Mouse (Mus musculus) CH12.LX (cell line): Measurements from ENCODE around the gene Fasn. TPM values are rescaled to one million over a fixed set of nuclear protein-coding genes. Genes with fewer than 3 reads are reported as not detected.
A peak's percentile ranks its signal among the peaks of the same experiment; 100 is the strongest.

Experiments
- DNase-seq: peaks from one replicate; pipeline ENCODE4 v3.0.0-alpha.2; 2013; ENCODE audit errors: extremely low read depth
- H3K27ac ChIP-seq: 2 replicates; pipeline ENCODE4 v1.5.1; 2012; ENCODE audit warnings: low read depth, mild to moderate bottlenecking, control low read depth, moderate library complexity; ENCODE audit not compliant: insufficient read depth
- H3K27me3 ChIP-seq: replicated peaks from 2 replicates; pipeline ENCODE3; 2012; ENCODE audit warnings: inconsistent platforms
- H3K36me3 ChIP-seq, 2 experiments: replicated peaks in 1 of 2; 2 replicates each; pipeline versions ENCODE3 to v1.6.1; 2012; ENCODE audit warnings: inconsistent platforms in 1 of 2, low read length in 1 of 2, mild to moderate bottlenecking in 1 of 2, mixed read lengths in 1 of 2, moderate library complexity in 1 of 2; ENCODE audit not compliant: control insufficient read depth in 1 of 2, insufficient read depth in 1 of 2
- H3K4me1 ChIP-seq, 2 experiments: 2 replicates each; pipeline ENCODE4 v1.6.1; 2012; ENCODE audit warnings: inconsistent platforms in 1 of 2, moderate library complexity in 1 of 2; ENCODE audit not compliant: insufficient read depth in 2 of 2, control insufficient read depth in 1 of 2
- H3K4me2 ChIP-seq: 2 replicates; pipeline ENCODE4 v1.6.1; 2012; ENCODE audit warnings: low read depth, mild to moderate bottlenecking, control low read depth; ENCODE audit not compliant: poor library complexity, insufficient read depth, severe bottlenecking
- H3K4me3 ChIP-seq, 3 experiments: fragments of 150-350 bp in 1 of 3; sonication (generic) in 1 of 3; replicated peaks in 1 of 3; 2 replicates each; pipeline versions ENCODE3 to v1.5.1; 2011 to 2012; ENCODE audit warnings: low read depth in 2 of 3, low read length in 2 of 3, mild to moderate bottlenecking in 2 of 3, moderate library complexity in 2 of 3, control low read depth in 1 of 3, improper control_type of control experiment in 1 of 3, inconsistent platforms in 1 of 3, mixed read lengths in 1 of 3; ENCODE audit not compliant: poor library complexity in 1 of 3
- H3K79me2 ChIP-seq: replicated peaks from 2 replicates; pipeline ENCODE4 v1.6.1; 2012; ENCODE audit warnings: mild to moderate bottlenecking, moderate library complexity; ENCODE audit not compliant: control insufficient read depth, poor library complexity, insufficient read depth, severe bottlenecking; ENCODE audit errors: extremely low read depth
- H3K9ac ChIP-seq: 2 replicates; pipeline ENCODE4 v1.6.1; 2012; ENCODE audit warnings: low read depth, mild to moderate bottlenecking, control low read depth, moderate library complexity; ENCODE audit not compliant: insufficient read depth
- H3K9me3 ChIP-seq: replicated peaks from 2 replicates; pipeline ENCODE3; 2012; ENCODE audit warnings: low read length, inconsistent platforms, mixed read lengths
- BHLHE40 ChIP-seq: IDR thresholded peaks from 2 replicates; pipeline ENCODE4 v1.6.1; 2011; ENCODE audit warnings: mild to moderate bottlenecking, low read depth, low read length, improper control_type of control experiment
- CHD2 ChIP-seq: IDR thresholded peaks from 2 replicates; pipeline ENCODE4 v1.6.1; 2011; ENCODE audit warnings: low read length, improper control_type of control experiment
- CTCF ChIP-seq, 2 experiments: IDR thresholded peaks in 1 of 2; conservative IDR thresholded peaks in 1 of 2; 2 replicates each; pipeline ENCODE4 v1.5.1; 2011 to 2012; ENCODE audit warnings: low read depth in 2 of 2, low read length in 2 of 2, improper control_type of control experiment in 1 of 2, inconsistent platforms in 1 of 2, mild to moderate bottlenecking in 1 of 2, moderate library complexity in 1 of 2
- ELF1 ChIP-seq: IDR thresholded peaks from 2 replicates; pipeline ENCODE4 v1.6.1; 2014; ENCODE audit warnings: low read depth, mild to moderate bottlenecking, inconsistent platforms, low read length, improper control_type of control experiment
- ETS1 ChIP-seq: conservative IDR thresholded peaks from 2 replicates; pipeline ENCODE4 v1.6.1; 2012; ENCODE audit warnings: low read depth, mild to moderate bottlenecking, inconsistent platforms, low read length, improper control_type of control experiment, moderate library complexity
- HCFC1 ChIP-seq: IDR thresholded peaks from 2 replicates; pipeline ENCODE4 v1.6.1; 2012; ENCODE audit warnings: low read depth, mild to moderate bottlenecking, inconsistent platforms, low read length, improper control_type of control experiment
- JUND ChIP-seq: conservative IDR thresholded peaks from 2 replicates; pipeline ENCODE4 v1.6.1; 2011; ENCODE audit warnings: low read depth, low read length, improper control_type of control experiment
- MAFK ChIP-seq: IDR thresholded peaks from 2 replicates; pipeline ENCODE4 v1.6.1; 2011; ENCODE audit warnings: low read length, improper control_type of control experiment; ENCODE audit not compliant: insufficient replicate concordance
- MAX ChIP-seq: IDR thresholded peaks from 2 replicates; pipeline ENCODE4 v1.6.1; 2011; ENCODE audit warnings: low read length, improper control_type of control experiment
- MAZ ChIP-seq: IDR thresholded peaks from 2 replicates; pipeline ENCODE4 v1.6.1; 2012; ENCODE audit warnings: low read depth, mild to moderate bottlenecking, inconsistent platforms, low read length, improper control_type of control experiment, moderate library complexity
- MEF2A ChIP-seq: IDR thresholded peaks from 2 replicates; pipeline ENCODE4 v1.6.1; 2014; ENCODE audit warnings: low read depth, mild to moderate bottlenecking, inconsistent platforms, low read length, improper control_type of control experiment, borderline replicate concordance
- MXI1 ChIP-seq: IDR thresholded peaks from 2 replicates; pipeline ENCODE4 v1.6.1; 2011; ENCODE audit warnings: mild to moderate bottlenecking, low read depth, low read length, improper control_type of control experiment
- MYC ChIP-seq: IDR thresholded peaks from 2 replicates; pipeline ENCODE4 v1.6.1; 2011; ENCODE audit warnings: low read depth, mild to moderate bottlenecking, improper control_type of control experiment, low read length
- NELFE ChIP-seq: IDR thresholded peaks from 2 replicates; pipeline ENCODE4 v1.6.1; 2011; ENCODE audit warnings: low read depth, low read length, improper control_type of control experiment
- NRF1 ChIP-seq: IDR thresholded peaks from 2 replicates; pipeline ENCODE4 v1.6.1; 2014; ENCODE audit warnings: low read depth, mild to moderate bottlenecking, inconsistent platforms, low read length, improper control_type of control experiment, moderate library complexity
- PAX5 ChIP-seq: IDR thresholded peaks from 2 replicates; pipeline ENCODE4 v1.6.1; 2012; ENCODE audit warnings: low read length, inconsistent platforms, mixed read lengths
- RCOR1 ChIP-seq: conservative IDR thresholded peaks from 2 replicates; pipeline ENCODE4 v1.6.1; 2012; ENCODE audit warnings: low read depth, mild to moderate bottlenecking, inconsistent platforms, low read length, improper control_type of control experiment
- SIN3A ChIP-seq: IDR thresholded peaks from 2 replicates; pipeline ENCODE4 v1.6.1; 2012; ENCODE audit warnings: low read length, improper control_type of control experiment, inconsistent platforms
- SMC3 ChIP-seq: IDR thresholded peaks from 2 replicates; pipeline ENCODE4 v1.6.1; 2011; ENCODE audit warnings: low read depth, low read length, improper control_type of control experiment
- TCF12 ChIP-seq: IDR thresholded peaks from 2 replicates; pipeline ENCODE4 v1.6.1; 2014; ENCODE audit warnings: low read depth, mild to moderate bottlenecking, inconsistent platforms, low read length, improper control_type of control experiment
- UBTF ChIP-seq: IDR thresholded peaks from 2 replicates; pipeline ENCODE4 v1.6.1; 2012; ENCODE audit warnings: low read depth, mild to moderate bottlenecking, inconsistent platforms, low read length, improper control_type of control experiment, moderate library complexity
- USF1 ChIP-seq: IDR thresholded peaks from 2 replicates; pipeline ENCODE4 v1.6.1; 2014; ENCODE audit warnings: low read depth, mild to moderate bottlenecking, inconsistent platforms, low read length, improper control_type of control experiment
- USF2 ChIP-seq: conservative IDR thresholded peaks from 2 replicates; pipeline ENCODE4 v1.6.1; 2011; ENCODE audit warnings: low read depth, low read length, improper control_type of control experiment
- ZC3H11A ChIP-seq: IDR thresholded peaks from 2 replicates; pipeline ENCODE4 v1.6.1; 2012; ENCODE audit warnings: low read depth, mild to moderate bottlenecking, inconsistent platforms, low read length, improper control_type of control experiment
- ZKSCAN1 ChIP-seq: IDR thresholded peaks from 2 replicates; pipeline ENCODE4 v1.6.1; 2012; ENCODE audit warnings: low read depth, inconsistent platforms, low read length, improper control_type of control experiment, borderline replicate concordance
- ZNF384 ChIP-seq: IDR thresholded peaks from 2 replicates; pipeline ENCODE4 v1.6.1; 2012; ENCODE audit warnings: low read depth, low read length, improper control_type of control experiment, inconsistent platforms
- dilution Hi-C: fragments of 300-500 bp; cut with MboI; formaldehyde crosslinking; loops from 2 replicates; pipeline ENCODE4 v1.14.3; 2020; ENCODE audit warnings: low sequenced_read_pairs; ENCODE audit not compliant: extremely low pct_unique_long_range_greater_than_20kb, extremely low pct_ligation_motif_present
- in situ Hi-C: fragments of 300-500 bp; cut with MboI; formaldehyde crosslinking; loops from 3 replicates; pipeline ENCODE4 v1.14.3; 2019; ENCODE audit warnings: low sequenced_read_pairs, low pct_ligation_motif_present, low pct_unique_long_range_greater_than_20kb, mixed read lengths
- polyA plus RNA-seq: library from polyadenylated mRNA; unstranded; fragments of >175 nt; gene quantifications from 2 replicates; pipeline ENCODE4 v1.2.1, GENCODE M21; 2012; ENCODE audit warnings: low read depth; ENCODE audit not compliant: insufficient read length
- total RNA-seq, 2 experiments: library from RNA; depleted of rRNA; stranded (reverse); fragments of 300-350 nt in 1 of 2; fragments of >200 nt in 1 of 2; gene quantifications; 2 replicates each; pipeline ENCODE4 v1.2.3; 2012 to 2014

The Fasn gene
- total and polyA plus RNA-seq, 3 experiments: 116 to 300 (median 186) TPM

- DNase-seq: no peak
- H3K4me2 ChIP-seq: peak overlapping the region; percentile 52
- peak overlapping the region; percentile 2; the same call in 1 of the 2 replicates for H3K27ac ChIP-seq
- H3K27me3 ChIP-seq: no peaks in the 10 kb centered on the region
- no peaks in the 10 kb centered on the region for H3K9me3 ChIP-seq
- H3K79me2 ChIP-seq: peaks cover 13% of the 10 kb centered on the region
- dilution Hi-C loops: no loop called here
- peaks cover 10 to 30% of the 10 kb centered on the region in 2 experiments for H3K4me1 ChIP-seq
- peak overlapping the region; percentile 77 for H3K9ac ChIP-seq
- peak overlapping the region; percentile 79 to 91 (median 84) for H3K4me3 ChIP-seq
- no peak for TF ChIP-seq TCF12
- TF ChIP-seq HCFC1: no peak
- TF ChIP-seq UBTF: no peak
- no peak for TF ChIP-seq NRF1
- no peak for TF ChIP-seq MAZ
- TF ChIP-seq CTCF (conservative IDR thresholded peaks at IDR 0.05 in 1 of 2, IDR thresholded peaks at IDR 0.05 in 1 of 2; ENCODE audit: low read depth in 2 of 2, low read length in 2 of 2): no peak
- TF ChIP-seq MXI1: no peak
- no peak for TF ChIP-seq USF2
- TF ChIP-seq MYC: 0 out of 2 replicates have a peak, but pooled peaks have one; percentile 46
- TF ChIP-seq MEF2A: no peak
- no peak for TF ChIP-seq CHD2
- no peak for TF ChIP-seq BHLHE40
- no peak for TF ChIP-seq SMC3
- TF ChIP-seq MAFK: no peak
- peak; percentile 42; the same call in 1 of the 2 replicates for TF ChIP-seq MAX
- no peak for TF ChIP-seq ZC3H11A
- TF ChIP-seq PAX5: no peak
- no peak for TF ChIP-seq ZKSCAN1
- TF ChIP-seq RCOR1: no peak
- no peak for TF ChIP-seq JUND
- 0 out of 2 replicates have a peak, but pooled peaks have one; percentile 23 for TF ChIP-seq SIN3A
- no peak for TF ChIP-seq USF1
- no peak for TF ChIP-seq ETS1
- TF ChIP-seq ELF1: no peak
- TF ChIP-seq ZNF384: no peak
- no peak for TF ChIP-seq NELFE
- peaks cover 54 to 72% of the 10 kb centered on the region in 2 experiments for H3K36me3 ChIP-seq
- in situ Hi-C loops: no loop called here
Measured at GRCm38 (mm10) chr11:120785145-120785544, 39.2 kb downstream of the Fasn start.
